Mouse (Mus musculus): ENCODE data around the gene Tead3.

DNA sequence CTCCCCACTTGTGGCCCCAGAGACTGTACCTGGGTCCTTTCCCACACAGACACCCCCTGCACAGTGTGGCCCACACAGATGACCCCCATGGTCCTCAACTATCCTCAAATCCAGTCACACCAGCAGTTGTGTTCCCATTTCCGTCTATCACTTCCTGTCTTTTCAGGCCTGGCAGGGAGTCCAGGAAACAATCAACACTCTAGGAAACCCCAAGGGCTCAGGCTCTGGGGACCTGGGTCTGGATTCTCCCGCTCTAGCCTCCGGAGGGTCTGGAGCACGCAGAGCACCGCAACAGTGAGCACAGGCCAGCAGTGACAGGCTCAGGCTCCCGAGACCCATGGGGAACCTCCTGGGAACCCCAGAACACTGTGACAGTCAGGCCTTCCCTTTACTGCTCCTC lies 2.4 kb downstream of the Tead3 start:
- TF ChIP-seq GATA1 (IDR thresholded peaks at IDR 0.05; ENCODE audit: borderline replicate concordance, low read length): no peak
- TF ChIP-seq FLI1 (IDR thresholded peaks at IDR 0.05; ENCODE audit: low read length): no peak
